Mouse (Mus musculus) bone marrow, adult 2 months (tissue): Measurements from ENCODE around the gene Gm8677. TPM values are rescaled to one million over a fixed set of nuclear protein-coding genes. Genes with fewer than 3 reads are reported as not detected.
"Not testable (repeated sequence)": the region's sequence is repeated elsewhere in the genome, so short reads cannot be mapped to it uniquely, and the experiment has no call there.

ENCODE experiments used
- H3K27ac ChIP-seq: fragments of 200-500 bp; 2 replicates; pipeline ENCODE4 v1.5.1; 2012; ENCODE audit warnings: low read depth, mild to moderate bottlenecking, control low read depth, inconsistent platforms, low read length; ENCODE audit not compliant: control insufficient read depth, poor library complexity, insufficient read depth
- H3K4me1 ChIP-seq: fragments of 200-500 bp; 2 replicates; pipeline ENCODE4 v1.6.1; 2011; ENCODE audit warnings: low read length; ENCODE audit not compliant: control insufficient read depth, insufficient read depth
- H3K4me3 ChIP-seq: fragments of 200-500 bp; replicated peaks from 2 replicates; pipeline ENCODE3; 2011; ENCODE audit warnings: mild to moderate bottlenecking, low read depth, low read length, control low read depth; ENCODE audit not compliant: control insufficient read depth
- WGBS: fragments of 180-500 bp; shearing (Covaris S2); methylation state at CpG from one replicate; pipeline ENCODE4 v1.1.7; 2018; 5-methylcytosine and 5-hydroxymethylcytosine counted together
- polyA plus RNA-seq: library from polyadenylated mRNA; stranded (reverse); fragments of >200 nt; gene quantifications from 2 replicates; pipeline ENCODE4 v1.2.4, GENCODE M21; 2011; ENCODE audit warnings: low replicate concordance; ENCODE audit not compliant: missing spikeins, insufficient read depth, insufficient read length

The Gm8677 gene
- polyA plus RNA-seq: not detected in 2 replicates

DNA sequence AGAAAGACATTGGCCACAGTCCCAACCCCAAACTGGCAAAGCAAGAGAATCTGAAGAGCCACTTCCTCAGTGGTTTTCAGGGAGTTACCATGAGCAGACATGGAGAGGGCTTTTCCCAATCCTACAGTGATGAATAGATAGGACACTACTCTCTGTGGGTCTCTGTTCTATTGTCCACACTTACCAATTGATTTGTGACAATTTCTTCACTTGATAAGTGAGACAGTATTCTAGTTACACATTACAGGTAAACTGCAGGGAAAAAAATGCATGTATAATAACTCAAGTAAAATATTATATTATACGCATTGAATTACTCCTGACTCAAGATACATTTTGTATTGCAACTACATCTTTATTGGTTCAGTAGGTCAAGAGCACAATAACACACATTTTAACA is at the start of gene Gm8677:
TSS of gene Gm8677 (minus strand) at position 101 of the 400 bp plus-strand sequence.
- WGBS: no CpG with 5 or more reads among the region's 1 CpGs
- not testable (repeated sequence) for H3K4me1 ChIP-seq, H3K4me3 ChIP-seq, H3K27ac ChIP-seq

DNA sequence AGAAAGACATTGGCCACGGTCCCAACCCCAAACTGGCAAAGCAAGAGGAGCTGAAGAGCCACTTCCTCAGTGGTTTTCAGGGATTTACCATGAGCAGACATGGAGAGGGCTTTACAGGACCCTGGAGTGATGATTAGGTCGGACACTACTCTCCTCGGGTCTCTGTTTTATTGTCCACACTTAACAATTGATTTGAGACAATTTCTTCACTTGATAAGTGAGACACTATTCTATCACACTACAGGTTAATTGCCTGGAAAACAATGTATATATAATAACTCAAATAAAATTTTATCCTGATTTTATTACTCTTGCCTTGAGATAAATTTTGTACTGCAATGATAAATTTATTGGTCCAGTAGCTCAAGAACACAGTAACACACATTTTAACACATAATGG is 30.6 kb upstream of the Gm8677 start, which contains the start of gene Gm4201:
TSS of gene Gm4201 (minus strand) at position 101 of the 400 bp plus-strand sequence.
- H3K4me3 ChIP-seq, H3K4me1 ChIP-seq, H3K27ac ChIP-seq: not testable (repeated sequence)
- no CpG with 5 or more reads among the region's 3 CpGs for WGBS

DNA sequence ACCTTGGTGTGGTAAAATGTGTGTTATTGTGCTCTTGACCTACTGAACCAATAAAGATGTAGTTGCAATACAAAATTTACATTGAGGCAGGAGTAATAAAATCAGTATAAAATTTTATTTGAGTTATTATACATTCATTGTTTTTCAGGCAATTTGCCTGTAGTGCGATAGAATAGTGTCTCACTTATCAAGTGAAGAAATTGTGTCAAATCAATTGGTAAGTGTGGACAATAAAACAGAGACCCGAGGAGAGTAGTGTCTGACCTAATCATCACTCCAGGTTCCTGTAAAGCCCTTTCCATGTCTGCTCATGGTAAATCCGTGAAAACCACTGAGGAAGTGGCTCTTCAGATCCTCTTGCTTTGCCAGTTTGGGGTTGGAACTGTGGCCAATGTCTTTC is 12.0 kb downstream of the Gm8677 start, which contains the start of gene Vmn1r152:
TSS of gene Vmn1r152 (plus strand) at position 301 of the 400 bp plus-strand sequence.
- no CpG with 5 or more reads among the region's 3 CpGs for WGBS
- H3K4me3 ChIP-seq, H3K4me1 ChIP-seq, H3K27ac ChIP-seq: not testable (repeated sequence)

DNA sequence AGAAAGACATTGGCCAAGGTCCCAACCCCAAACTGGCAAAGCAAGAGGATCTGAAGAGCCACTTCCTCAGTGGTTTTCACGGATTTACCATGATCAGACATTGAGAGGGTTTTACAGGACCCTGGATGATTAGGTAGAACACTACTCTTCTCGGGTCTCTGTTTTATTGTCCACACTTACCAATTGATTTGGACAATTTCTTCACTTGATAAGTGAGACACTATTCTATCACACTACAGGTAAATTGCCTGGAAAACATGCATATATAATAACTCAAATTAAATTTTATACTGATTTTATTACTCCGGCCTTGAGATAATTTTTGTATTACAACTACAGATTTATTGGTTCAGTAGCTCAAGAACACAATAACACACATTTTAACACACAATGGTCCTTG is 35.1 kb downstream of the Gm8677 start, which contains the start of gene Vmn1r151:
TSS of gene Vmn1r151 (minus strand) at position 101 of the 400 bp plus-strand sequence.
- not testable (repeated sequence) for H3K4me3 ChIP-seq, H3K4me1 ChIP-seq, H3K27ac ChIP-seq
- WGBS: 49% methylated on average over 2 of the region's 3 CpGs

Other genes with a start within 250 kb of the Gm8677 start
- not detected in 2 replicates for gene Gm4187, start 205.2 kb downstream of the Gm8677 start, polyA plus RNA-seq
- not detected in 2 replicates for gene Gm8660, start 163.8 kb downstream of the Gm8677 start, polyA plus RNA-seq
- not detected in 2 replicates for gene Vmn1r148, start 121.3 kb downstream of the Gm8677 start, polyA plus RNA-seq
- gene Vmn1r149, start 96.7 kb downstream of the Gm8677 start, polyA plus RNA-seq: not detected in 2 replicates
- not detected in 2 replicates for gene Gm10665, start 70.8 kb downstream of the Gm8677 start, polyA plus RNA-seq
- gene Vmn1r151, start 35.2 kb downstream of the Gm8677 start, polyA plus RNA-seq: not detected in 2 replicates
- gene Vmn1r152, start 11.9 kb downstream of the Gm8677 start, polyA plus RNA-seq: not detected in 2 replicates
- gene Gm4201, start 30.5 kb upstream of the Gm8677 start, polyA plus RNA-seq: not detected in 2 replicates
- gene Gm4565, start 53.2 kb upstream of the Gm8677 start, polyA plus RNA-seq: not detected in 2 replicates
- gene Vmn1r155, start 123.1 kb upstream of the Gm8677 start, polyA plus RNA-seq: not detected in 2 replicates
- gene Gm8693, start 157.4 kb upstream of the Gm8677 start, polyA plus RNA-seq: not detected in 2 replicates
- gene Gm4567, start 184.8 kb upstream of the Gm8677 start, polyA plus RNA-seq: not detected in 2 replicates
- gene Vmn1r157, start 226.8 kb upstream of the Gm8677 start, polyA plus RNA-seq: not detected in 2 replicates